Mouse (Mus musculus) limb, embryonic 12.5 days (tissue): ENCODE data around the gene Rims4. TPM values are rescaled to one million over a fixed set of nuclear protein-coding genes. Genes with fewer than 3 reads are reported as not detected.

Experiments
- ATAC-seq: fragments of 200-750 bp; cut with Nextera tagmentation; 2 replicates; pipeline ENCODE4 v1.8.0; 2017; ENCODE audit warnings: low read depth, moderate TSS enrichment; ENCODE audit not compliant: insufficient number of reproducible peaks, insufficient read depth, low FRiP score, low TSS enrichment
- H3K27ac ChIP-seq: fragments of 300-500 bp; sonication (generic); 2 replicates; pipeline ENCODE4 v1.5.1; 2016; ENCODE audit warnings: mild to moderate bottlenecking, moderate library complexity
- H3K27me3 ChIP-seq: fragments of 300-500 bp; sonication (generic); 2 replicates; pipeline ENCODE4 v1.6.1; 2016; ENCODE audit warnings: mild to moderate bottlenecking, moderate library complexity
- H3K36me3 ChIP-seq: fragments of 300-500 bp; sonication (generic); 2 replicates; pipeline ENCODE4 v1.6.1; 2016; ENCODE audit warnings: mild to moderate bottlenecking, moderate library complexity
- H3K4me1 ChIP-seq: fragments of 300-500 bp; sonication (generic); replicated peaks from 2 replicates; pipeline ENCODE4 v1.6.1; 2016
- H3K4me2 ChIP-seq: fragments of 300-500 bp; sonication (generic); 2 replicates; pipeline ENCODE4 v1.6.1; 2016; ENCODE audit warnings: mild to moderate bottlenecking, moderate library complexity
- H3K4me3 ChIP-seq: fragments of 300-500 bp; sonication (generic); replicated peaks from 2 replicates; pipeline ENCODE4 v1.5.1; 2016; ENCODE audit warnings: mild to moderate bottlenecking
- H3K9ac ChIP-seq: fragments of 300-500 bp; sonication (generic); replicated peaks from 2 replicates; pipeline ENCODE4 v1.6.1; 2016; ENCODE audit warnings: mild to moderate bottlenecking, moderate library complexity
- H3K9me3 ChIP-seq: fragments of 300-500 bp; sonication (generic); 2 replicates; pipeline ENCODE4 v1.6.1; 2016; ENCODE audit warnings: mild to moderate bottlenecking, moderate library complexity
- WGBS: fragments of 180-500 bp; shearing (Covaris S2); methylation state at CpG from one replicate; pipeline ENCODE4 v1.1.7; 2016; 5-methylcytosine and 5-hydroxymethylcytosine counted together
- polyA plus RNA-seq: library from polyadenylated mRNA; unstranded; fragments of >200 nt; fragmentation: Nextera tagmentation; extraction: Ambion mirVana; gene quantifications from 2 replicates; pipeline ENCODE4 v1.2.1, GENCODE M21; 2016

Rims4 gene
- polyA plus RNA-seq, 1 experiment from 2014 or later = 0.26 TPM

GRCm38 (mm10) chr2:163909604-163910003, 8.9 kb downstream of the Rims4 start:
- Histone ChIP-seq H3K9ac (no peak overlapping the region), H3K9me3 (no peaks in the 10 kb centered on the region), H3K4me1 (peaks cover 12% of the 10 kb centered on the region), H3K4me3 (no peak overlapping the region), H3K27me3 (peaks cover 59% of the 10 kb centered on the region), H3K4me2 (no peak overlapping the region), H3K36me3 (no peaks in the 10 kb centered on the region), H3K27ac (no peak overlapping the region)
- no peak for ATAC-seq
- 87% methylated on average over 7 of the region's 7 CpGs for WGBS

GRCm38 (mm10) chr2:163907131-163907530, 11.4 kb downstream of the Rims4 start:
- Histone ChIP-seq H3K27ac (no peak overlapping the region), H3K27me3 (peaks cover 52% of the 10 kb centered on the region), H3K4me1 (no peaks in the 10 kb centered on the region), H3K4me3 (no peak overlapping the region), H3K4me2 (no peak overlapping the region), H3K36me3 (no peaks in the 10 kb centered on the region), H3K9me3 (no peaks in the 10 kb centered on the region), H3K9ac (no peak overlapping the region)
- WGBS = 38% methylated on average over 5 of the region's 5 CpGs
- no peak for ATAC-seq

GRCm38 (mm10) chr2:163904323-163904722, 14.2 kb downstream of the Rims4 start:
- WGBS = 83% methylated on average over 4 of the region's 4 CpGs
- Histone ChIP-seq H3K4me3 (no peak overlapping the region), H3K9ac (no peak overlapping the region), H3K4me2 (no peak overlapping the region), H3K9me3 (no peaks in the 10 kb centered on the region), H3K27ac (no peak overlapping the region), H3K36me3 (no peaks in the 10 kb centered on the region), H3K4me1 (no peaks in the 10 kb centered on the region), H3K27me3 (peaks cover 32% of the 10 kb centered on the region)
- no peak for ATAC-seq

- ATAC-seq = no peak
- WGBS = 53% methylated on average over 11 of the region's 11 CpGs
- no peak overlapping the region for H3K9ac ChIP-seq
- H3K27ac ChIP-seq = no peak overlapping the region
- H3K4me1 ChIP-seq = no peaks in the 10 kb centered on the region
- H3K9me3 ChIP-seq = no peaks in the 10 kb centered on the region
- no peak overlapping the region for H3K4me3 ChIP-seq
- H3K4me2 ChIP-seq = no peak overlapping the region
- H3K36me3 ChIP-seq = no peaks in the 10 kb centered on the region
- peaks cover 27% of the 10 kb centered on the region for H3K27me3 ChIP-seq
Measured at GRCm38 (mm10) chr2:163903461-163903860, 15.0 kb downstream of the Rims4 start.

- H3K4me3 ChIP-seq = no peak overlapping the region
- no peaks in the 10 kb centered on the region for H3K36me3 ChIP-seq
- no peak for ATAC-seq
- 78% methylated on average over 4 of the region's 4 CpGs for WGBS
- peaks cover 30% of the 10 kb centered on the region for H3K27me3 ChIP-seq
- H3K4me2 ChIP-seq = no peak overlapping the region
- no peaks in the 10 kb centered on the region for H3K4me1 ChIP-seq
- no peak overlapping the region for H3K9ac ChIP-seq
- H3K9me3 ChIP-seq = no peaks in the 10 kb centered on the region
- no peak overlapping the region for H3K27ac ChIP-seq
Measured at GRCm38 (mm10) chr2:163902448-163902847, 16.0 kb downstream of the Rims4 start.

GRCm38 (mm10) chr2:163901043-163901442, 17.4 kb downstream of the Rims4 start:
- Histone ChIP-seq H3K9ac (no peak overlapping the region), H3K9me3 (no peaks in the 10 kb centered on the region), H3K36me3 (no peaks in the 10 kb centered on the region), H3K27me3 (peaks cover 27% of the 10 kb centered on the region), H3K4me3 (no peak overlapping the region), H3K27ac (no peak overlapping the region), H3K4me1 (no peaks in the 10 kb centered on the region), H3K4me2 (no peak overlapping the region)
- no peak for ATAC-seq
- WGBS = 84% methylated on average over 7 of the region's 7 CpGs

- H3K4me2 ChIP-seq = no peak overlapping the region
- H3K36me3 ChIP-seq = no peaks in the 10 kb centered on the region
- no peak for ATAC-seq
- H3K27me3 ChIP-seq = peaks cover 33% of the 10 kb centered on the region
- no peaks in the 10 kb centered on the region for H3K9me3 ChIP-seq
- H3K27ac ChIP-seq = no peak overlapping the region
- H3K4me1 ChIP-seq = no peaks in the 10 kb centered on the region
- no peak overlapping the region for H3K4me3 ChIP-seq
- no peak overlapping the region for H3K9ac ChIP-seq
- WGBS = 48% methylated on average over 14 of the region's 14 CpGs
Measured at GRCm38 (mm10) chr2:163899910-163900411, 18.5 kb downstream of the Rims4 start.

- no peaks in the 10 kb centered on the region for H3K36me3 ChIP-seq
- 74% methylated on average over 7 of the region's 7 CpGs for WGBS
- H3K27me3 ChIP-seq = peaks cover 22% of the 10 kb centered on the region
- no peak overlapping the region for H3K4me3 ChIP-seq
- ATAC-seq = no peak
- H3K27ac ChIP-seq = no peak overlapping the region
- no peak overlapping the region for H3K4me2 ChIP-seq
- H3K9ac ChIP-seq = no peak overlapping the region
- no peaks in the 10 kb centered on the region for H3K9me3 ChIP-seq
- no peaks in the 10 kb centered on the region for H3K4me1 ChIP-seq
Measured at GRCm38 (mm10) chr2:163897988-163898535, 20.4 kb downstream of the Rims4 start.

GRCm38 (mm10) chr2:163897026-163897425, 21.5 kb downstream of the Rims4 start:
- Histone ChIP-seq H3K4me2 (no peak overlapping the region), H3K4me1 (no peaks in the 10 kb centered on the region), H3K27ac (no peak overlapping the region), H3K27me3 (peaks cover 17% of the 10 kb centered on the region; the same call in 1 of the 2 replicates), H3K9me3 (no peaks in the 10 kb centered on the region), H3K9ac (no peak overlapping the region), H3K4me3 (no peak overlapping the region), H3K36me3 (no peaks in the 10 kb centered on the region)
- ATAC-seq = no peak
- 94% methylated on average over 7 of the region's 7 CpGs for WGBS

- 49% methylated on average over 2 of the region's 2 CpGs for WGBS
- no peaks in the 10 kb centered on the region for H3K36me3 ChIP-seq
Measured at GRCm38 (mm10) chr2:163895156-163895555, 23.3 kb downstream of the Rims4 start.

GRCm38 (mm10) chr2:163893446-163894370, 24.8 kb downstream of the Rims4 start:
- WGBS = 56% methylated on average over 7 of the region's 7 CpGs
- H3K27ac ChIP-seq = no peak overlapping the region
- H3K9me3 ChIP-seq = no peaks in the 10 kb centered on the region
- H3K4me3 ChIP-seq = no peak overlapping the region
- H3K4me2 ChIP-seq = no peak overlapping the region
- H3K27me3 ChIP-seq = peaks cover 14% of the 10 kb centered on the region; the same call in 1 of the 2 replicates
- ATAC-seq = no peak
- H3K9ac ChIP-seq = no peak overlapping the region
- no peaks in the 10 kb centered on the region for H3K36me3 ChIP-seq
- no peaks in the 10 kb centered on the region for H3K4me1 ChIP-seq

More at GRCm38 (mm10) chr2:163895156-163895555, 23.3 kb downstream of the Rims4 start:
- H3K9ac ChIP-seq = no peak overlapping the region
- H3K4me1 ChIP-seq = no peaks in the 10 kb centered on the region
- no peaks in the 10 kb centered on the region for H3K9me3 ChIP-seq
- no peak overlapping the region for H3K4me3 ChIP-seq
- no peak for ATAC-seq
- no peak overlapping the region for H3K4me2 ChIP-seq
- no peak overlapping the region for H3K27ac ChIP-seq
- H3K27me3 ChIP-seq = peaks cover 14% of the 10 kb centered on the region; the same call in 1 of the 2 replicates
